Mouse (Mus musculus): Measurements from ENCODE around the gene Yy1.

DNA sequence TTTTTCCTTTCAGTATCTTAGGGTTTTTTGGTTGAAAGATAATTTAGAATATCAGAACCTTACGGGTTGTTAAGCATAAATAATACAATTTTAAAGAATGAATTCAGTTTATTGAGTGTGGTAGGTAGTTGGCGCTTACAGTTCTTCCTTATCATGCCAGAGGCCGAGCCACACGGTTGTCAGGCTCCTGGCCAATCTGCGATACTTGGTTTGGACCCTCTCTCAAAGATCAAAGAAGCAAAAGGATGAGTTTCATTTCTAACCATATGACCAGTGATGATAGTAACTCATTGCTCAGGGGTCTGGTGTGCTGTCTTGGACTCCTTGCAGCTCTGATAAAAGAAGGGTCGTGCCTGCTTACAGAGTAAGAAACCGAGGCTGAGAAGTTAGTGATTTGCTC is 17.5 kb downstream of the Yy1 start:
- no peak for TF ChIP-seq POLR2A (IDR thresholded peaks at IDR 0.05; ENCODE audit: borderline replicate concordance, insufficient read depth, low read length)
- TF ChIP-seq CTCF (IDR thresholded peaks at IDR 0.05; ENCODE audit: borderline replicate concordance, insufficient read depth, low read depth, low read length) = no peak

Measured in cerebellum, adult 2 months (tissue).